Mouse (Mus musculus): Measurements from ENCODE around the gene Lpar5.

Gene Lpar5

GRCm38 (mm10) chr6:125087937-125088336 is 20.2 kb downstream of the Lpar5 start:
- no peak for DNase-seq (ENCODE audit: low spot score)

DNA sequence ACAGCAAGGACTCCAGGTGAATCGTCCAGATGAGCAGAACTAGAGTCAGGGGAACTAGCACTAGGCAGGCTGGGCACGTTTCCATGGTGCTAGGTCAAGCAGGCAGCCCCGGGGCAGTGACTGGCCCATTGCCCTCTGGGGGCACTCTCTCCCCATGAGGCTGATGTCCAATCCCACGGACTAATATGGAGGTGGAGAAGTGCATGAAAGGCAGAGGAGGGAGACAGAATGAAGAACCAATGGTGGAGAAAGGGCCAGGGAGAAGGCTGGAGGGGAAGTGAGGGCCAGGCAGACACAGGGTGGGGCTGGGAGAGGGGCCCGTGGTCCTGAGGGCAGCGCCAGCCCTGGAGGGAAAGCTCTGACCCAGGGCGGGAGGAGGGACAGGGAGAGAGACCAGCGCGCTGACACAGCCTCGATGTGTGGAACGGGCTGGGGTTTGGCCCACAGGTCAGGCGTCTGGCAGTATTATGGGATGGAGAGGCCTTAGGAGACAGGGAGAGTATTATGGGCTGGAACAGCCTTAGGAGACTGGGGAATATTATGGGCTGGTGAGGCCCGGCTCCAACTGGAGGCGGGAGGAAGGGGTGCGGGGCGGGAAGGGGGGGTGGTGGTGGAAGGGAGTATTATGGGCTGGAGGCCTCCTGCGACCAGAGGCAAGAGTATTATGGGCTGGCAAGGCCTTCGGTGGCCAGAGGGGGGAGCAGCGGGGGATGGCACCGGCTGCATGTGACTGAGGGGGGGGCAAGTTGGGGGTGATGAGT is 21.0 kb downstream of the Lpar5 start:
- peak; percentile 93 for DNase-seq (ENCODE audit: low spot score)

- peak; percentile 72 for DNase-seq (ENCODE audit: low spot score)
These were observed 22.0 kb downstream of the Lpar5 start for GRCm38 (mm10) chr6:125089521-125090321.

- no peak for DNase-seq (ENCODE audit: low spot score)
These were observed 22.8 kb downstream of the Lpar5 start for GRCm38 (mm10) chr6:125090341-125091085.

GRCm38 (mm10) chr6:125092372-125092771 is 24.7 kb downstream of the Lpar5 start:
- DNase-seq (ENCODE audit: low spot score): no peak

GRCm38 (mm10) chr6:125094843-125095242 is 27.1 kb downstream of the Lpar5 start:
- peak; percentile 21 for DNase-seq (ENCODE audit: low spot score)

DNA sequence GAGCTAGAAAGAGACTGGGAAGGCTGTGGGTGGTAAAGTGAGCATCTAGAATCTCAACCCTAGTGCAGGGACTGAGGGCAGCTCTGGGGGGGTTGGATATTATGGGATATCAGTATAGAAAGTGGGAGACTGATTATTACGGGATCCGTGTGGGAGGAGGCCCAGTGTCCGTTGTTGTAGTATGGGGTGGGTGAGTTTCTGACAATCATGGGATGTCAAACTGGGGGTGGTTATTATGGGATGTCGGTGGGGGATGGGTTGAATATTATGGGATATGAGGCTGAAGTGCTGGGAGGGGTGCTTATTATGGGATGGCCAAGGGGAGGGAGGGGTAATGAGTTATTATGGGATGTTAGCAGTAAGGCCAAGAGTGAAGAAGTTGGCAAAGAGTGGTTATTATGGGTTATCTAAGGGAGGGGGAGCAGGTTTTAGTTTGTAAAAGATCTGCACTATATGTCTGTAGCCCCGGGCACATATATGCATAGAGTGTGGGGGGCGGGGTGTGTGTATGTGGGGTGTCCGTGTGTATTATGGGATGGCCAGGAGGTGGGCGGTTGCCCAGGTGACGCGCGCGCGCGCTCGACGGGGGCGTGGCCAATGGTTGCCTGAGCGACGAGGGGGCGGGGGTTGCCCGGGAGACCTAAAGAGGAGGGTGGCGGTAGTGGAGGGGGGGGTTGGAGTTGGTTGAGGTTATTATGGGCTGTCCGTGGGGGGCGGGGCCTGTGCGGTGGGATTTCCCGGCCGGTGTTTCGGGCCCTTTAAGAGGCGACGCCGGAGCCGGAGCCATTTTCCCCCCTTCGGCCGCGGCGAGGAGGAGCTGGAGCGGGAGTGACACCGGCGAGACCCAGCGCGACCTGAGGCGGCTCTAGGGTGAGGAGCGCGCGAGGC is 27.9 kb downstream of the Lpar5 start, which contains the start of gene Chd4:
Gene Chd4, plus strand, starts transcription at position 591 of the 888 bp plus-strand sequence.
- peak; percentile 83 for DNase-seq (ENCODE audit: low spot score)

- no peak for DNase-seq (ENCODE audit: low spot score)
These were observed 28.5 kb downstream of the Lpar5 start for GRCm38 (mm10) chr6:125096279-125096596.

DNA sequence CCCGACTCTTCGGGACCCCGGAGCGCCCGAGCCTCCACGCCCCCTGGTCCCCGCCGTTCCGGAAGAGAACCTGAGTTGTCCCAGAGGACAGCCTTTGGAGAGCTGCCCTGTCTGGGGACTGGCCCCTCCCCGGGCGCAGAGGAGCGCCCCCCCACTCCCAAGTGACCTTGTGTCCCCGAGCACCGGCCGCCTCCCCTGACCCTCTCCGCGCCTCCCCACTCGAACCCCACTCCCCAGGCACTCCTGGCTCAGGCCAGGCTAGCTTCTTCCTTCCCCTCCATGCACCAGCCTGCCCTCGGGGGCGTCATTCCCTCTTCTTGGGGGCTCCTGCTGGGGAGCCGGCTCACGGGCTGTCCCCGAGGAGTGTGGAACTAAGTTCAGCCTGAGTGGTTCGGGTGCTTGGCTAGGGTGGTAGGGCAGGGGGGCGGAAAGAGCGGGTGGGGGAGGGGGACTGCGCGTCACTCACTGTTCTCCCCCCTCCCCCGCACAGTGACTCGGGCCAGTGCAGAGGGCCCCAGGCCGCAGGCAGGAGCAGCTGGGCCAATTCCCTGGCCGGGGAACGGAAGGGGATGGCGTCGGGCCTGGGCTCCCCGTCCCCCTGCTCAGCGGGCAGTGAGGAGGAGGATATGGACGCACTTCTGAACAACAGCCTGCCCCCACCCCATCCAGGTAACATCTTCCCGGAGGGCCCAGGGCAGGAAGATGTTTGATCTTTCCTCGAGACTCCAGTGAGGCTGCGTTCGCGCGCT is 29.1 kb downstream of the Lpar5 start:
- peak; percentile 60 for DNase-seq (ENCODE audit: low spot score)

GRCm38 (mm10) chr6:125097346-125097689 is 29.6 kb downstream of the Lpar5 start:
- DNase-seq (ENCODE audit: low spot score): no peak

- no peak for DNase-seq (ENCODE audit: low spot score)
These were observed 30.2 kb downstream of the Lpar5 start for GRCm38 (mm10) chr6:125097951-125098350.

DNA sequence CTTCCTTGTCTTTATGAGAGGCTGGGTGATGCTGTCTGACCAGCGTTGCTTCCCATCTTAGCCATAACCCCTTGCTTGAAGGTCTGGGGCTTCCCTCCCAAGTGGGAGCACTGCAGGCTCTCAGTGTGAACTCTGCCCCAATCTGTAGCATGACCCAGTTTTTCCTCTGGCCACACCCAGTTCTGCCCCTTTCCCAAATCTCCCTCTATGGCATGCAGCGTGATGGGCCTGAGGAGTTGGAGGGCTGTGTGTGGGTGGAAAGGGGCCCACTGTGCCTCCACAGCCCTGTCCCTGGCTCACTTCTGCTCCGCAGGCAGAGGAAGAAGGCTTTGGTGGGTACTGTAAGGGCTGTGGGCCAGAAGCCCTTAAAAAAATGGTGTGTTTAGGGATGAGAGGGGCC is 30.8 kb downstream of the Lpar5 start:
- DNase-seq (ENCODE audit: low spot score): no peak

DNA sequence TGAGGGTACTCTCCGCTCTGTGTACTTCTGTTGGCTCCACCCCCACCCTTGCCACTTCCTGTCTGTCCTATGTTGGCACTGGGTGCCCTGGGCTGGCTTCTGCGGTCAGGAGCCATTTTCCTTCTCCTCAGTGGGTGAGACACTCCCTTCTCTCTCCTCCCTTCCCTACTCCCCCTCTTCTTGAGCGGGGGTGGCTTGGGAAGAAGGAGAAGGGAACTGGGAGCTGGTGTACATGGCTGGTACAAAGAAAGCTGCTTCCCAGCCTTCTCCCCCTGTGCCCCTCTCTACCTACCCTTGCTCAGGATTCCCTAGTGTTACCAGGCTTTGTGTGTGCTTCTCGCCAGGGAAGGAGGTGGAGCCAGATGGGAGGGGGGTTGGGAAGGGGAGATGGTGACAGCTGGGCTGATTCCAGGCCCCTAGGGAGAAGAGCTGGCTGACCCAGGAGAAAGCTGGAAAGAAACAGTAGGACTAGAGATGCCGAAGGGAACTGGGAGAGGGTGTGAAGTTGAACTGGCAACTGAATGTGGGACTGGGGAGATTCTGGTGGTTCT is 31.8 kb downstream of the Lpar5 start:
- no peak for DNase-seq (ENCODE audit: low spot score)

DNA sequence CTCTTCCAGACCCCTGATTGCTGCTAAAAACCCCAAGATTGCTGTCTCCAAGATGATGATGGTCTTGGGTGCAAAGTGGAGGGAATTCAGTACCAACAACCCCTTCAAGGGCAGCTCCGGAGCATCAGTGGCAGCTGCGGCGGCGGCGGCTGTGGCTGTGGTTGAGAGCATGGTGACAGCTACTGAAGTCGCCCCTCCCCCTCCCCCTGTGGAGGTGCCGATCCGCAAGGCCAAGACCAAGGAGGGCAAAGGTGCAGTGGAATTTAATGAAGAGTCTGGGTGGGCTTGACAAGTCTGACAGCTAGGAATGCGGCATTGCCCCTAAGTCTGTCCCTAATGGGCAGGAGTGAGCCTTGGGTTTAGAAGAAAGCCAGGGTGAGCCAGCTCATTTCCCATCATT is 33.7 kb downstream of the Lpar5 start:
- DNase-seq (ENCODE audit: low spot score): no peak

- no peak for DNase-seq (ENCODE audit: low spot score)
These were observed 36.5 kb downstream of the Lpar5 start for GRCm38 (mm10) chr6:125104223-125104622.

DNA sequence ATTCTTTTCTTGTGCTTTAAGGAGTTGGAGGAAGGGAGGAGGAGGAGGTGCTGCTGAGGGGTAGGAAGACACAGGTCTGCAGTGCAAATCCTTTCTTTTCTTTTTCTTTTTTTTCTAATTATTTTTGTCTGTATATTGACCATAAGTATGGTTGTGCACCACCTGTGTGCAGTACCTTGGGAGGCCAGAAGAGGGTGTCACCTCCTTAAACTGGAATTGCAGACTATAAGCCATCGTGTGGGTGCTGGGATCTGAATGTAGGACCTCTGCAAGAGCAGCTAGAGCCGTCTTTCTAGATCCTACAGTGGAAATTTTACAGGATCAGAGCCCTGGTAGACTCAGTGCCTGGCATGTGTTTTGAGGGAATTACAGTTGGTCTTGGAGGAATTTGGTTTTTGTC is 40.0 kb downstream of the Lpar5 start:
- DNase-seq (ENCODE audit: low spot score): no peak

GRCm38 (mm10) chr6:125109371-125109770 is 41.7 kb downstream of the Lpar5 start:
- DNase-seq (ENCODE audit: low spot score): no peak

GRCm38 (mm10) chr6:125110927-125111326 is 43.2 kb downstream of the Lpar5 start:
- DNase-seq (ENCODE audit: low spot score): peak; percentile 70

- no peak for DNase-seq (ENCODE audit: low spot score)
These were observed 44.8 kb downstream of the Lpar5 start for GRCm38 (mm10) chr6:125112553-125112952.

GRCm38 (mm10) chr6:125119387-125119786 is 51.7 kb downstream of the Lpar5 start:
- DNase-seq (ENCODE audit: low spot score): no peak

DNA sequence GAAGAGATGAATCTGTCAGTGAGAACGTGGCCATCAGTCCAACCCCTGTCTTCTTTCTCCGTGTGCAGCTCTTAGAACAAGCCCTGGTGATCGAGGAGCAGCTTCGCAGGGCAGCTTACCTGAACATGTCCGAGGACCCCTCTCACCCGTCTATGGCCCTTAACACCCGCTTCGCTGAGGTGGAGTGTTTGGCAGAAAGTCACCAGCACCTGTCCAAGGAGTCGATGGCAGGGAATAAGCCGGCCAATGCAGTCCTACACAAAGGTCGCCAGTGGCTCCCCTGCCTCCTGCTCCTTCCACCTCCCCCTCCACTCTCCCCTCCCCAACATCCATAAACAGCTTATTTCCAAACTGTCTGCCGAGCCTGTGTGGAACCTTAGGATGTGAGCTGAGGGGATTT is 61.0 kb downstream of the Lpar5 start:
- no peak for DNase-seq (ENCODE audit: low spot score)
